Mouse (Mus musculus) midbrain, embryonic 13.5 days (tissue): ENCODE data around the gene Acvrl1. TPM values are rescaled to one million over a fixed set of nuclear protein-coding genes. Genes with fewer than 3 reads are reported as not detected.
A peak's percentile ranks its signal among the peaks of the same experiment; 100 is the strongest.

Experiments used
- ATAC-seq: fragments of 200-750 bp; cut with Nextera tagmentation; 2 replicates; pipeline ENCODE4 v1.8.0; 2017; ENCODE audit warnings: mild to moderate bottlenecking, moderate TSS enrichment, moderate library complexity
- H3K27ac ChIP-seq: fragments of 300-500 bp; sonication (generic); 2 replicates; pipeline ENCODE4 v1.5.1; 2015; ENCODE audit warnings: inconsistent platforms, mild to moderate bottlenecking, moderate library complexity
- H3K27me3 ChIP-seq: fragments of 300-500 bp; sonication (generic); 2 replicates; pipeline ENCODE4 v1.6.1; 2015; ENCODE audit warnings: mild to moderate bottlenecking, inconsistent platforms
- H3K36me3 ChIP-seq: fragments of 300-500 bp; sonication (generic); 2 replicates; pipeline ENCODE4 v1.6.1; 2015; ENCODE audit warnings: mild to moderate bottlenecking, inconsistent platforms
- H3K4me1 ChIP-seq: fragments of 300-500 bp; sonication (generic); replicated peaks from 2 replicates; pipeline ENCODE4 v1.6.1; 2015; ENCODE audit warnings: inconsistent platforms
- H3K4me2 ChIP-seq: fragments of 300-500 bp; sonication (generic); replicated peaks from 2 replicates; pipeline ENCODE4 v1.6.1; 2015; ENCODE audit warnings: moderate library complexity, mild to moderate bottlenecking, inconsistent platforms
- H3K4me3 ChIP-seq: fragments of 300-500 bp; sonication (generic); replicated peaks from 2 replicates; pipeline ENCODE4 v1.5.1; 2015; ENCODE audit warnings: mild to moderate bottlenecking, inconsistent platforms
- H3K9ac ChIP-seq: fragments of 300-500 bp; sonication (generic); replicated peaks from 2 replicates; pipeline ENCODE4 v1.6.1; 2015; ENCODE audit warnings: mild to moderate bottlenecking, inconsistent platforms
- H3K9me3 ChIP-seq: fragments of 300-500 bp; sonication (generic); 2 replicates; pipeline ENCODE4 v1.6.1; 2016; ENCODE audit warnings: mild to moderate bottlenecking, inconsistent platforms
- WGBS: fragments of 180-500 bp; shearing (Covaris S2); methylation state at CpG from one replicate; pipeline ENCODE4 v1.1.7; 2015; 5-methylcytosine and 5-hydroxymethylcytosine counted together
- microRNA-seq: library from miRNA; unstranded; fragments of <30 nt; microRNA quantifications from one replicate; pipeline ENCODE4, GENCODE M21; 2016
- polyA plus RNA-seq: library from polyadenylated mRNA; unstranded; fragments of >200 nt; fragmentation: Nextera tagmentation; extraction: Ambion mirVana; gene quantifications from 2 replicates; pipeline ENCODE4 v1.2.1, GENCODE M21; 2015

Acvrl1 gene
- polyA plus RNA-seq, 1 experiment from 2014 or later = 5.5 TPM

DNA sequence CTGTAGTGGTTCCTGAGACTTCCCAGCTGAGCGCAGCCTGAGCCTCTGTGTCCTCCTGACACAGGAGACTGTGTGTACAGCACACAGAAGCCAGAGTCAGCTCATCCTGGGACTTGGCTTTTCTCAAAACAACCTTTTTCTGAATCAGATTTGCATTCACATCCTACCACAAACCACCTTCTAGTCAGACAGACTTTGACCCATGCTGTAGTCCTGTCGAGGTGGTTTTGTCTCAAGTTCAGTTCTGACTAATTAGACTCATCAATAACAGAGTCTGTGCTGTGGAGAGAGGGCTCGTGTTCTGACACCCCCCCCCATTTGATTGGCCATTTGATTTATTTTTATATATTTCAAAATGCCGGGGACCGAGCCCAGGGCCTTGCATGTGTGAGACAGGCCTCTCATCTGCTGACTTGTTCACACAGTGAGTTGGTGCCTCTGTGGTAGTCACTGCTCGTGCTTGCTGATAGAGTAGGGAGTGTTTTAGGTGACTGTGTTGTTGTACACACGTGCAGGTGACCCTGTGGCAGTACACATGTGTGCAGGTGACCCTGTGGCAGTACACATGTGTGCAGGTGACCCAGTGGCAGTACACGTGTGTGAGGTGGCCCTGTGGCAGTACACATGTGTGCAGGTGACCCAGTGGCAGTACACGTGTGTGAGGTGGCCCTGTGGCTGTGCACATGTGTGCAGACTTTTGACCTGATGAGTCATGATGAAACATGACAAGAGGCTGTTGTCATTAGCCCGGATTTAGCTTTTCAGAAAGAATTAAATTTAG lies 61.8 kb downstream of the Acvrl1 start:
- H3K27me3 ChIP-seq = no peaks in the 10 kb centered on the region
- H3K4me3 ChIP-seq = no peak overlapping the region
- peaks cover 20% of the 10 kb centered on the region for H3K36me3 ChIP-seq
- H3K4me1 ChIP-seq = peaks cover 46% of the 10 kb centered on the region
- H3K9me3 ChIP-seq = 0 out of 2 replicates have a peak, but pooled peaks cover 4% of the 10 kb centered on the region
- H3K27ac ChIP-seq = no peak overlapping the region
- 87% methylated on average over 10 of the region's 10 CpGs for WGBS
- H3K4me2 ChIP-seq = no peak overlapping the region
- no peak for ATAC-seq
- H3K9ac ChIP-seq = no peak overlapping the region

DNA sequence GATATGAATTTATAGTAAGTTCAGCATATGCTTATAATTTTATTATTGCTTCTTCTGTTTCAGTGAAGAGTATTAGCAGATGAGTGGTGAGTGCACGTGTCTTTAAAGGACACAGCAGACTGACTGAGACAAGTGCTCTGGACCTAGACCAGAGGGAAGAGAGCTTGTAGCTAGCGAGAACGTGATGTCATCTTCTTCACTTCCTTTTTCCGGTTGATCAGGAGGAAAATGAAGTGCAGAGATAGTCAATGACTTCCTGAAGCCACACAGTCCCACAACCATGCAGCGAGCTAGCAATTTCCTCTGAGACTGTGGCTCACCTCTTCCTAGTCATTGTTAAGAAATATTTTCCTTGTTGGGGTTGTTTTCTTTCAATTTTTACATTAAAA lies 62.4 kb downstream of the Acvrl1 start:
- Histone ChIP-seq H3K27ac (no peak overlapping the region), H3K9me3 (no peaks in the 10 kb centered on the region), H3K9ac (no peak overlapping the region), H3K27me3 (no peaks in the 10 kb centered on the region), H3K4me1 (peaks cover 46% of the 10 kb centered on the region), H3K4me3 (no peak overlapping the region), H3K4me2 (no peak overlapping the region), H3K36me3 (peaks cover 21% of the 10 kb centered on the region)
- no peak for ATAC-seq
- 78% methylated on average over 5 of the region's 5 CpGs for WGBS

DNA sequence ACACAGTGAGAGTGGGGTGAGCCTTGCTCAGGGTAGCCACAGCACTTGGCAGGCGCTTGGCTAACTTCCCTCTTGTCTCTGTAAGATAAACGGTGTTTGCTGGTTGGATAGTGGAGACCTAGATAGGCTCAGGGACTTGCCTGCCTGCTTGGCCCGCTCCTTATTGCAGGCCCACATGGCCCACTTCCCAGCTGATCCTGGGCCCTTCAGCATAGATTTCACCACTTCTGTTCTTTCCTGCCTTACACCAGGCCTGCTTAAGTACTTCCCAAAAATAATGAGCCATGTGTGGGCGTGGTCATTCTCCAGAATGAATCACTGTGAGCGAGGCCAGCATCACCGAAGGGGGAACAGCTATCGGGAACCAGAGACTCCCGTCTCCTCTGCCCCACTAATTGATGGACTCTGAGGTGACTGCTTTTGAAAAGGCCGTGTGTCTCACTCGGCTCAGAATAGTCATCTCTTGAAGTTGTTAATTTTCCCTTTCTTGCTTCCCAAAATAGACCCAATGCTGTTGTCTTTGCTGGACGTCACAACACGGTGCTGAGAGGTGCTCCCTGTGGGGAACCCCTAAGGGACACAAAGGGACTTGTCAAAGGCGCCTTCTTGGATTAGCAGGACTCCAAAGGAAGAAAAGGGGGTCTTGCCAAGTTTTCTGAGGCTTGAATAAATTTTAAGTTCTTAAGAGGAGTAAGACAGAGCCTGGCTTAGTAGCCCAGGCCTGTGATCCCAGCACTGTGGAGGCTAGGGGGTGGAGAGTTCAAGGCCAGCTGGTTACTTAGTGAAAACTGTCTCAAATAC lies 63.3 kb downstream of the Acvrl1 start:
- peak; percentile 74 for ATAC-seq
- Histone ChIP-seq H3K4me3 (no peak overlapping the region), H3K27me3 (no peaks in the 10 kb centered on the region), H3K9me3 (no peaks in the 10 kb centered on the region), H3K4me2 (no peak overlapping the region), H3K4me1 (peaks cover 46% of the 10 kb centered on the region), H3K36me3 (peaks cover 30% of the 10 kb centered on the region), H3K9ac (no peak overlapping the region), H3K27ac (peak overlapping the region; percentile 51)
- WGBS = 12% methylated on average over 13 of the region's 13 CpGs

DNA sequence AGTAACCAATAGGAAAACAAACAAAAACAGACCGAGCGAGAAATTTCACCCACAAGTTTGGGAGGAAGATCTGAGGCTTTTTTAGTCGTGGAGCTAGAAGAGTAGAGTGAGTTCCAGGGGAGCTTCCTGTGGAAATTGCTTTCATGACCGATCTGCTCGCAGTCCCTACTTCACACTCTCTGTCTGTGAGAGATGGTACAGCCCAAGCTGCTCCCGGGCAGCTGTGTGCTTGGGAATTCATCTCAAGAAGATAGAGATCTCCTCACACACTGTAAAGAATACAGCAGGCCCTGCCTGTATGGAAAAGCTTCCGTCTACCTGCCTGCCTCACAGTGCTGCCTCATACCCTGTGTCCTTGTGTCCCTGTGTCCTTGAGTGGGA lies 63.9 kb downstream of the Acvrl1 start:
- H3K9me3 ChIP-seq = no peaks in the 10 kb centered on the region
- no peaks in the 10 kb centered on the region for H3K27me3 ChIP-seq
- peaks cover 36% of the 10 kb centered on the region for H3K36me3 ChIP-seq
- no peak overlapping the region for H3K9ac ChIP-seq
- peaks cover 46% of the 10 kb centered on the region for H3K4me1 ChIP-seq
- peak overlapping the region; percentile 51; the same call in 1 of the 2 replicates for H3K27ac ChIP-seq
- 41% methylated on average over 7 of the region's 7 CpGs for WGBS
- no peak for ATAC-seq
- H3K4me3 ChIP-seq = no peak overlapping the region
- H3K4me2 ChIP-seq = no peak overlapping the region

DNA sequence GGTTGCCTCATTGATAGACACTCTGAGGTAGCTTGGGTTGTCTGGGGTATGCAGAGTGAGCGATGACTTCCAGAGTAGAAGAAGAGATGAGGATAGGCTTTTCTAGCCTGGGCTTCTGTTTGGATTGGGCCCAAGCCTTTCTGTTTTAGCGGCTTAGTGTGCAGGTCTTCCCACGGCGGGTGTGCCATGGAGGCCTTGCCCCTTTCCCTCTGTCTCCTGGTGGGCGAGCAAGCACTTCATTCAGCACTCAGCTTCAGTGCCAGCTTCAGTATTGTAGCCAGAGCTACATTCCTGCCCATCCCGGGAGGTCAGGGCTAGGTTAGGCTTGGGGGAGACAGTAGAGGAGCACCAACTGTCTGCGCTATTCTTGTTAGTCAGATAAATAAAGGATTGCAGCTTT lies 64.3 kb downstream of the Acvrl1 start:
- Histone ChIP-seq H3K27ac (0 out of 2 replicates have a peak overlapping the region, but pooled peaks have one; percentile 21), H3K27me3 (no peaks in the 10 kb centered on the region), H3K9ac (no peak overlapping the region), H3K4me3 (no peak overlapping the region), H3K4me2 (no peak overlapping the region), H3K9me3 (no peaks in the 10 kb centered on the region), H3K36me3 (peaks cover 38% of the 10 kb centered on the region), H3K4me1 (peaks cover 46% of the 10 kb centered on the region)
- WGBS = 81% methylated on average over 7 of the region's 7 CpGs
- no peak for ATAC-seq

DNA sequence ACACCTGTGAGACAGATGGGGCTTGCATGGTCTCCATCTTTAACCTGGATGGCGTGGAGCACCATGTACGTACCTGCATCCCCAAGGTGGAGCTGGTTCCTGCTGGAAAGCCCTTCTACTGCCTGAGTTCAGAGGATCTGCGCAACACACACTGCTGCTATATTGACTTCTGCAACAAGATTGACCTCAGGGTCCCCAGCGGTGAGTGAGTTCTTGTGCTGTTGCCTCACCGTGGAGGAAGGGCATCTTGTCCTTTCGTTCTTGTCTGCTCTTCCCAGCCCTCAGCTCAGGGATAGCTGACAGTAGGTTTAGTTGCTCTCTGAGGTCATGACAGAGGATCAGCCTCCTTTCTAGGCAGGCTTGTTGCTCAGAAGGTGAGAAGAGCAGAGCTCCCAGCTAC lies 65.6 kb downstream of the Acvrl1 start:
- H3K9me3 ChIP-seq = no peaks in the 10 kb centered on the region
- H3K9ac ChIP-seq = 0 out of 2 replicates have a peak overlapping the region, but pooled peaks have one; percentile 23
- H3K36me3 ChIP-seq = peaks cover 45% of the 10 kb centered on the region
- no peak overlapping the region for H3K4me2 ChIP-seq
- H3K4me3 ChIP-seq = no peak overlapping the region
- H3K4me1 ChIP-seq = peaks cover 42% of the 10 kb centered on the region
- 96% methylated on average over 6 of the region's 6 CpGs for WGBS
- no peak for ATAC-seq
- no peak overlapping the region for H3K27ac ChIP-seq
- H3K27me3 ChIP-seq = no peaks in the 10 kb centered on the region

Small RNA genes within 50 kb of the gene (microRNA-seq; reads per million reads assigned to microRNA genes)
- gene Mir6962 = 1.9 reads per million

Other genes with a start within 250 kb of the Acvrl1 start
- not detected in 2 replicates for gene Gm47841, start 81.1 kb upstream of the Acvrl1 start, polyA plus RNA-seq
- 0.11 and 0.15 TPM in 2 replicates for gene Fignl2, start 50.0 kb upstream of the Acvrl1 start, polyA plus RNA-seq
- not detected in 2 replicates for gene Ankrd33, start 12.8 kb upstream of the Acvrl1 start, polyA plus RNA-seq
- 18.2 and 19.2 TPM in 2 replicates for gene Acvr1b, start 45.5 kb downstream of the Acvrl1 start, polyA plus RNA-seq
- gene Grasp, start 95.7 kb downstream of the Acvrl1 start, polyA plus RNA-seq = 1.7 and 2.4 TPM in 2 replicates
- 2.8 and 3.1 TPM in 2 replicates for gene Nr4a1, start 125.7 kb downstream of the Acvrl1 start, polyA plus RNA-seq
- 79.1 and 82.8 TPM in 2 replicates for gene Atg101, start 155.8 kb downstream of the Acvrl1 start, polyA plus RNA-seq
- 0.26 and 0.46 TPM in 2 replicates for gene 6030408B16Rik, start 164.7 kb downstream of the Acvrl1 start, polyA plus RNA-seq
- gene Krt80, start 241.6 kb downstream of the Acvrl1 start, polyA plus RNA-seq = 0.05 and 0.09 TPM in 2 replicates